Mouse (Mus musculus): ENCODE data around the gene Dctn1. TPM values are rescaled to one million over a fixed set of nuclear protein-coding genes. Genes with fewer than 3 reads are reported as not detected.
A peak's percentile ranks its signal among the peaks of the same experiment; 100 is the strongest.

The Dctn1 gene
- polyA plus RNA-seq (2012; rRNA removed) = 16.9 and 21.1 TPM in 2 replicates
- polyA plus RNA-seq (2014; fragmentation: Nextera tagmentation; extraction: Ambion mirVana) = 22.5 and 24.0 TPM in 2 replicates

- peak; percentile 90 for ATAC-seq (ENCODE audit: insufficient read depth)
- WGBS (ENCODE audit: insufficient replicate concordance) = under 1% methylated on average over 58 of the region's 58 CpGs
- TF ChIP-seq EP300 (IDR thresholded peaks at IDR 0.05; ENCODE audit: low read depth) (peak; percentile 64), CTCF (IDR thresholded peaks at IDR 0.05; ENCODE audit: low read depth) (peak; percentile 97)
These were observed at the start of gene Dctn1 for GRCm38 (mm10) chr6:83165607-83166242. TSS of gene Dctn1 (plus strand) at chr6:83165920.

DNA sequence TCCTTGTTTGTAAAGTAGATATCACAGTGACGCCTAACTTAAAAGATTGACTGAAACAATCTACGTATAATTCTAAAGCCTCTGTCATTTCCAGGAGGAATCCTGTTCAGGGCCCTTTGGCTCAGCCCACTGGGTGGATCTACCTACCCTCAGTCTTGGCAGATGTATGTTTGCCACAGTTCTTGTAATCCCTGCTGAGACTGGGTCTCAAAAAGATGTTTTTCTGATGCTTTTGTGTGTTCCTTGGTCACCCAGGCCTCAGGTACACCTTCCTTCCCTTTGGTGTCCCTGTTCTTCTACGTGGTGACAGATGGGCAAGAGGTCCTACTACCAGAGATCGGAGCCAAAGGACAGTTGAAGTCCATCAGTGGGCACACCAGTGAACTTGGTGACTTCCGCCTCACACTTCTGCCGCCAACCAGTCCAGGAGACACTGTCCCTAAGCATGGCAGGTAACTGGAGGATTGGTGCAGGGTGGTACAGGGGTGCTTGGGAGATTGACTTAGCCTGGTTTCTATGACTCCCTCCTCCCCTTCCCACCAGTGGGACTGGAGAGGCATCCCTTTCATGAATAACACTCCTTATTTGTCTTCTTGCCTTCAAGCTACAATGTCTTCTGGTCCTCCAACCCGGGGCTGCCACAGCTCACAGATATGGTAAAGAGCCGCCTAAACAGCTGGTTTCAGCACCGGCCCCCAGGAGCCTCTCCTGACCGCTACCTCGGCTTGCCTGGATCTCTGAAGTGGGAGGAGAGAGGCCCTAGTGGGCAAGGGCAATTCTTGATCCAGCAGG, 49.2 kb upstream of the Dctn1 start:
- Histone ChIP-seq H3K4me2 (ENCODE audit: low read depth) (peak overlapping the region; percentile 95), H3K4me3 (ENCODE audit: insufficient read depth in 1 of 2, low read depth in 2 of 2, low read length in 2 of 2) (peak overlapping the region; percentile 82 to 84), H3K9me3 (ENCODE audit: control insufficient read depth, low read length) (no peaks in the 10 kb centered on the region), H3K4me1 (replicated peaks; ENCODE audit: control insufficient read depth in 2 of 2, insufficient read depth in 2 of 2, low read length in 1 of 2) (peaks cover 17 to 20% of the 10 kb centered on the region in 2 experiments), H3K27me3 (ENCODE audit: control insufficient read depth, insufficient read depth, low read length) (no peaks in the 10 kb centered on the region), H3K36me3 (replicated peaks; ENCODE audit: control insufficient read depth, insufficient read depth, low read depth) (peaks cover 4% of the 10 kb centered on the region), H3K27ac (peak overlapping the region; percentile 65), H3K9ac (replicated peaks) (peak overlapping the region; percentile 72)
- DNase-seq (ENCODE audit: low read depth in 3 of 3, low spot score in 3 of 3) (no peak), ATAC-seq (ENCODE audit: insufficient read depth) (no peak)
- TF ChIP-seq EP300 (IDR thresholded peaks at IDR 0.05; ENCODE audit: low read depth) = no peak
- TF ChIP-seq CTCF (IDR thresholded peaks at IDR 0.05; ENCODE audit: low read depth) = no peak
- WGBS (ENCODE audit: insufficient replicate concordance) = 68% methylated on average over 11 of the region's 11 CpGs

More at GRCm38 (mm10) chr6:83165607-83166242, at the start of gene Dctn1:
- Histone ChIP-seq H3K4me2 (ENCODE audit: low read depth) (peak within 1 kb of the TSS; percentile 91), H3K4me1 (replicated peaks; ENCODE audit: control insufficient read depth in 2 of 2, insufficient read depth in 2 of 2, low read length in 1 of 2) (peaks cover 8 to 12% of the 10 kb centered on the region in 2 experiments), H3K4me3 (ENCODE audit: insufficient read depth in 1 of 2, low read depth in 2 of 2, low read length in 2 of 2) (peak within 1 kb of the TSS; percentile 89 to 94), H3K9me3 (ENCODE audit: control insufficient read depth, low read length) (no peaks in the 10 kb centered on the region), H3K27me3 (ENCODE audit: control insufficient read depth, insufficient read depth, low read length) (peaks cover 28% of the 10 kb centered on the region), H3K27ac (peak within 1 kb of the TSS; percentile 54), H3K9ac (replicated peaks) (peak within 1 kb of the TSS; percentile 93), H3K36me3 (replicated peaks; ENCODE audit: control insufficient read depth, insufficient read depth, low read depth) (no peaks in the 10 kb centered on the region)
- peak; percentile 86 to 89 (median 87) for DNase-seq (ENCODE audit: low read depth in 3 of 3, low spot score in 3 of 3)

DNA sequence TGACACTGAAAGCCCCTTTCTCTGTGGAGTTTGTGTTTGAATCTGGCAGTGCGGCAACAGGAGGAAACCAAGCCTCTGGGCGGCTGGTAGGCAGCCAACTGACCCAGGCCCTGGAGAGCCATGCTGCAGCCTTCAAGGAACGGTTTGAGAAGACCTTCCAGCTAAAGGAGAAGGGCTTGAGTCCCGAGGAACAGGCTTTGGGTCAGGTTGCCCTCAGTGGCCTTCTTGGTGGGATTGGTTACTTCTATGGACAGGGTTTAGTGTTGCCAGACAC, 48.6 kb upstream of the Dctn1 start:
- H3K4me3 ChIP-seq (ENCODE audit: insufficient read depth in 1 of 2, low read depth in 2 of 2, low read length in 2 of 2) = no peak overlapping the region
- H3K27ac ChIP-seq = no peak overlapping the region
- no peaks in the 10 kb centered on the region for H3K9me3 ChIP-seq (ENCODE audit: control insufficient read depth, low read length)
- peaks cover 17 to 20% of the 10 kb centered on the region in 2 experiments for H3K4me1 ChIP-seq (replicated peaks; ENCODE audit: control insufficient read depth in 2 of 2, insufficient read depth in 2 of 2, low read length in 1 of 2)
- peak overlapping the region; percentile 95; the same call in 1 of the 2 replicates for H3K4me2 ChIP-seq (ENCODE audit: low read depth)
- DNase-seq (ENCODE audit: low read depth in 3 of 3, low spot score in 3 of 3) (no peak), ATAC-seq (ENCODE audit: insufficient read depth) (no peak)
- H3K36me3 ChIP-seq (replicated peaks; ENCODE audit: control insufficient read depth, insufficient read depth, low read depth) = peaks cover 4% of the 10 kb centered on the region
- WGBS (ENCODE audit: insufficient replicate concordance) = 76% methylated on average over 4 of the region's 4 CpGs
- H3K27me3 ChIP-seq (ENCODE audit: control insufficient read depth, insufficient read depth, low read length) = no peaks in the 10 kb centered on the region
- H3K9ac ChIP-seq (replicated peaks) = no peak overlapping the region
- TF ChIP-seq CTCF (IDR thresholded peaks at IDR 0.05; ENCODE audit: low read depth) (no peak), EP300 (IDR thresholded peaks at IDR 0.05; ENCODE audit: low read depth) (no peak)

GRCm38 (mm10) chr6:83117616-83118015, 48.1 kb upstream of the Dctn1 start:
- 84% methylated on average over 13 of the region's 13 CpGs for WGBS (ENCODE audit: insufficient replicate concordance)

DNA sequence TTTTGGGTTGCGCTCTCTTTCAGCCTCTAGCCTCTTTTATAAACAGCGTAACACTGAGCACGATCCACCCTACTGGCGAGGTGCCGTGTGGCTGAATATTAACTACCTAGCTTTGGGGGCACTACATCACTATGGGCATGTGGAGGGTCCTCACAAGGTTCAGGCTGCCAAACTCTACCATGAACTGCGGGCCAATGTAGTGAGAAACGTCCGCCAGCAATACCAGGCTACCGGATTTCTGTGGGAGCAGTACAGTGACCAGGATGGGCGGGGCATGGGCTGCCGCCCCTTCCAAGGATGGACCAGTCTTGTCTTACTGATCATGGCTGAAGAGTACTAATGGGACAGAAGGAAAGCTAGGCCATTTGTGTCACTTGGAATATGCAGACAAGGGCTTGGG, 47.4 kb upstream of the Dctn1 start:
- ATAC-seq (ENCODE audit: insufficient read depth) = no peak

More at GRCm38 (mm10) chr6:83117616-83118015, 48.1 kb upstream of the Dctn1 start:
- ATAC-seq (ENCODE audit: insufficient read depth) = no peak
- Histone ChIP-seq H3K27ac (no peak overlapping the region), H3K9me3 (ENCODE audit: control insufficient read depth, low read length) (no peaks in the 10 kb centered on the region), H3K4me1 (replicated peaks; ENCODE audit: control insufficient read depth in 2 of 2, insufficient read depth in 2 of 2, low read length in 1 of 2) (peaks cover 18 to 24% of the 10 kb centered on the region in 2 experiments), H3K36me3 (replicated peaks; ENCODE audit: control insufficient read depth, insufficient read depth, low read depth) (peaks cover 4% of the 10 kb centered on the region), H3K4me3 (ENCODE audit: insufficient read depth in 1 of 2, low read depth in 2 of 2, low read length in 2 of 2) (no peak overlapping the region), H3K9ac (replicated peaks) (no peak overlapping the region), H3K27me3 (ENCODE audit: control insufficient read depth, insufficient read depth, low read length) (no peaks in the 10 kb centered on the region), H3K4me2 (ENCODE audit: low read depth) (no peak overlapping the region)
- TF ChIP-seq EP300 (IDR thresholded peaks at IDR 0.05; ENCODE audit: low read depth) = no peak
- TF ChIP-seq CTCF (IDR thresholded peaks at IDR 0.05; ENCODE audit: low read depth) = no peak
- DNase-seq (ENCODE audit: low read depth in 3 of 3, low spot score in 3 of 3) = no peak

More for the DNA sequence above, 47.4 kb upstream of the Dctn1 start:
- H3K27ac ChIP-seq = no peak overlapping the region
- H3K4me1 ChIP-seq (replicated peaks; ENCODE audit: control insufficient read depth in 2 of 2, insufficient read depth in 2 of 2, low read length in 1 of 2) = peaks cover 22 to 27% of the 10 kb centered on the region in 2 experiments
- peaks cover 4% of the 10 kb centered on the region for H3K36me3 ChIP-seq (replicated peaks; ENCODE audit: control insufficient read depth, insufficient read depth, low read depth)
- no peaks in the 10 kb centered on the region for H3K9me3 ChIP-seq (ENCODE audit: control insufficient read depth, low read length)
- H3K4me2 ChIP-seq (ENCODE audit: low read depth) = no peak overlapping the region
- no peak overlapping the region for H3K9ac ChIP-seq (replicated peaks)
- 79% methylated on average over 11 of the region's 11 CpGs for WGBS (ENCODE audit: insufficient replicate concordance)
- DNase-seq (ENCODE audit: low read depth in 3 of 3, low spot score in 3 of 3) = no peak
- no peak overlapping the region for H3K4me3 ChIP-seq (ENCODE audit: insufficient read depth in 1 of 2, low read depth in 2 of 2, low read length in 2 of 2)
- TF ChIP-seq EP300 (IDR thresholded peaks at IDR 0.05; ENCODE audit: low read depth) = no peak
- no peak for TF ChIP-seq CTCF (IDR thresholded peaks at IDR 0.05; ENCODE audit: low read depth)
- no peaks in the 10 kb centered on the region for H3K27me3 ChIP-seq (ENCODE audit: control insufficient read depth, insufficient read depth, low read length)

All from liver, embryonic 14.5 days (tissue).